Comparison of ENCODE assay signal across 12 mouse cellular contexts in the genomic region with DNA sequence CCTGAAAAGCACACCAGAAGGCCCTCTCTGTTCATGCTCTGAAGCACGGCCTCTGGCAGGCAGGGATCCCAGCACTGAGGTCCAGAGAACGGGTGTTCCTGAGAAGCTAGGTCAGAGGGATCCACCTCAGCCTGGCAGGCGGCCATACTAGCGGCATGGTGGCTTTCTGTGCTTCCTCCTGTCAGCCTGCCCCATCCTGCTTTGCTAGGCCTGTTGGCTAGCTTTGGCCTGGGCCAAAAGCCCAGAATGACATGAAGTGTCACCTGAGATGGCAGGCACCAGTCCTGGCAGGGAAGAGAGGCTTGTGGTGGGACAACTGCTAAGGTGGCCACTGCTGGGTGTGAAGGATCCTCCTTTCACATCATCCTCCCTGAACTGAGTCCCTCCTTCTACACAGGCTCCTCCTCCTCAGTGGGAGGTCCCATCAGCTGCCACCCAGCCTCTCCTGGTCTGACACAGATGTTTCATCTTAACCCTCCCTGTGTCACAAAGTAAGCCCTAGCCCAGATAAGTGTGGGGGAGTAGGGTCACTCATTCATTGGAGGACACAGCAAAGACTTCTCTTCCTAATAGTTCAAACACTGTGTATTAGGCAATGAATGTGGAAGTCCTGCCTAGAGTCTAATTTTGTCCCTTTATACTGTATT.
DNase-seq lines count a peak whose midpoint lies in the region; ATAC-seq and TF ChIP-seq lines count a peak whose summit lies in the region.
"Had no signal": no experiment of that assay in that cellular context is flagged by ENCODE, and none has a peak within 500 bp of the region (broad histone marks: within the 10 kb centered on the region; RNA-seq: fewer than 3 reads in every experiment).

No protein-coding gene starts in this region.

- peak; percentile 54; the same call in 1 of the 2 replicates for ATAC-seq in lung, embryonic 15.5 days (ENCODE audit: borderline replicate concordance, extremely low read depth, low FRiP score, low TSS enrichment)

- no peaks in the 10 kb centered on the region for H3K36me3 ChIP-seq in lung, embryonic 15.5 days
- no peaks in the 10 kb centered on the region for H3K36me3 ChIP-seq in limb, embryonic 10.5 days
- H3K36me3 ChIP-seq: embryonic facial prominence, embryonic 13.5 days; G1E had no signal

- no peak overlapping the region for H3K9ac ChIP-seq in lung, embryonic 15.5 days
- H3K9ac ChIP-seq: embryonic facial prominence, embryonic 13.5 days; liver, embryonic 14.5 days had no signal

- peaks cover 26% of the 10 kb centered on the region for H3K4me1 ChIP-seq in lung, embryonic 15.5 days
- peaks cover 2% of the 10 kb centered on the region for H3K4me1 ChIP-seq in lung, adult 2 months (ENCODE audit: control insufficient read depth, insufficient read depth, low read length)
- H3K4me1 ChIP-seq in limb, embryonic 10.5 days: peaks cover 17% of the 10 kb centered on the region

- no peak overlapping the region for H3K4me2 ChIP-seq in lung, embryonic 15.5 days
- H3K4me2 ChIP-seq: embryonic facial prominence, embryonic 13.5 days had no signal

- H3K27me3 ChIP-seq in lung, embryonic 15.5 days: peaks cover 5% of the 10 kb centered on the region; the same call in 1 of the 2 replicates
- H3K27me3 ChIP-seq in limb, embryonic 10.5 days (ENCODE audit: low read depth, poor library complexity, severe bottlenecking): peaks cover 100% of the 10 kb centered on the region

- TF ChIP-seq CTCF in lung, adult 2 months (IDR thresholded peaks at IDR 0.05; ENCODE audit: insufficient read depth, low read length): no peak

- no peaks in the 10 kb centered on the region for H3K9me3 ChIP-seq in lung, embryonic 15.5 days
- no peaks in the 10 kb centered on the region for H3K9me3 ChIP-seq in limb, embryonic 10.5 days (replicated peaks)
- H3K9me3 ChIP-seq: embryonic facial prominence, embryonic 13.5 days; G1E had no signal

- no peak overlapping the region for H3K4me3 ChIP-seq in lung, embryonic 15.5 days
- no peak overlapping the region for H3K4me3 ChIP-seq in lung, adult 2 months (replicated peaks; ENCODE audit: extremely low read depth, low read depth, low read length)
- no peak overlapping the region for H3K4me3 ChIP-seq in limb, embryonic 10.5 days
- H3K4me3 ChIP-seq: embryonic facial prominence, embryonic 13.5 days; layer of hippocampus, adult 2 months had no signal

- no peak for DNase-seq in lung, adult 2 months
- DNase-seq in cerebellum, postnatal 14 days: peak; percentile 89 to 93
- DNase-seq in heart, adult 9 months (ENCODE audit: low spot score in 2 of 2): peak; percentile 34 to 40
- no peak for DNase-seq in limb, embryonic 10.5 days (ENCODE audit: low spot score)
- DNase-seq in spleen, postnatal 10 days (ENCODE audit: low spot score in 2 of 2): no peak
- DNase-seq in left cerebral cortex, adult 11 months (ENCODE audit: low spot score): no peak
- DNase-seq: adrenal gland, postnatal 10 days had no signal

- no peak for TF ChIP-seq POLR2A in lung, adult 2 months (IDR thresholded peaks at IDR 0.05; ENCODE audit: borderline replicate concordance, extremely low read depth, low read depth, low read length)

- 67% methylated on average over 4 of the region's 4 CpGs for WGBS in lung, embryonic 15.5 days
- 61% methylated on average over 4 of the region's 4 CpGs for WGBS in lung, adult 2 months
- WGBS in limb, embryonic 10.5 days: 57% methylated on average over 4 of the region's 4 CpGs

- H3K27ac ChIP-seq in lung, embryonic 15.5 days: no peak overlapping the region
- H3K27ac ChIP-seq in limb, embryonic 10.5 days: peak overlapping the region; percentile 56; the same call in 1 of the 2 replicates
- H3K27ac ChIP-seq: embryonic facial prominence, embryonic 13.5 days; layer of hippocampus, adult 2 months; liver, embryonic 14.5 days had no signal

Comparison
In these comparisons a context has a peak if more than half of its experiments do, and no peak if none do; other contexts are left out.
1. DNase-seq: peak in cerebellum, postnatal 14 days (2 of 2) and heart, adult 9 months (2 of 2); none in lung, adult 2 months (single experiment), limb, embryonic 10.5 days (single experiment), spleen, postnatal 10 days (0 of 2) and left cerebral cortex, adult 11 months (single experiment).